Mouse (Mus musculus): ENCODE measurements at regions not wholly inside any gene's neighbourhood (a gene's known extent, or its start where the extent isn't known, plus 50 kb on each side); places are given as distances from the start of the nearest gene placed in this dataset.

DNA sequence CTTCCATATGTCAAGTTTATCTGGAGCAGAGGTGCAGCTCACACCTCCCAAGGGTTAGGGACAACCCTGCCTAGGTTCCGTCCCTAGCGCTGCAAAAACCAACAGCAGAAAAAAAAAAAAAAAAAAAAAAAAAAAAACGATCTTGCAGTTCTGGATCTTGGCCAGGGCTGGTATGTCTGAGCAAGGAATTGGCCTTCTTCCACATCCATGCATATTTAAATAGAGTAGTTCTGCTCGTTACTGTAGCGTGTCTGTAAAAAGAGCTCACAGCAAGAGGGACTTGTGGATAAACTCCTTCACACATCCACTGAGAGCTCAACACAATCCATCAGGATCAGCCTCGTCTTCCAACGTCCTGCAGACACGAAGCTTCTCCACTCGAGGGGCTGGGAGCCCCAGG, 639.4 kb upstream of the Adam5 start:
- peak in 1 of 2 experiments; percentile 61 for DNase-seq

DNA sequence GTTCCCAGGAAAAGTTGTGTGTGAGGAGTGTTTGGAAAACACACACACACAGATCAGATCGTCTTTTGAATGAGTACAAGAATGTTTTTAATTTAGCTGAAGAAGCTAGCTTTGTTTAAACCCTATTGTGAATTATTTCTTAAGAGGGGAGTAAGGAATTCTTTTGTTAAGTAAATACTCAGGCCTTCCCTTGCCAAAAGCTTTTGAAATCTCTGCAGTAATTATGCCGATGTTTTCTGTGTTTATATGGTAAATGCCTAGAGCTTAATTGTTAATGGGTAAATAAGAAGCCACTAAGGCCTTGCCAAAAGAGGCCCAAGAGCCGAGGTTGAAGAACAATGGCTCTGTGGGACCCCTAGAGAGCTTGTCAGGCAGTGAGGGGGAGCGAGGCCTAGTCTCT, 638.3 kb upstream of the Adam5 start:
- DNase-seq, result no peak

DNA sequence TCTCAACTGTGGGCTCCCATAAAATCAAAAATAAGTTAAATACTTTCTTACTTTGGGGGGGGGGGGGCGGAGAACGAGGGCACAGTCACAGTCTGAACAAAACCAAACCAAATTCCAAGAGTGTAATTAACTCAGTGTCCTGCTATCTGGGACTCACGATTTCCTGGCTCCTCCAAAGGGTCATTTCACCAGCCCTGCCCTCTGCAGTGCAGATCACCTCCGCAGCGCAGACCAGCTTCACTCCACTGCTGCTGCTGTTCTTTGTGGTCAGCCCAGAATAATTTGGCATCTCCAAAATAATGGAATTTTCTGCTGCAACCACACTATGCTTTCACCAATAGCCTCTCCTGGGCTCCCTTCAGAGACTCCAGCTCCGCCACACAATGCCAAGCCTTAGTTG, 631.5 kb upstream of the Adam5 start:
- no peak for DNase-seq

DNA sequence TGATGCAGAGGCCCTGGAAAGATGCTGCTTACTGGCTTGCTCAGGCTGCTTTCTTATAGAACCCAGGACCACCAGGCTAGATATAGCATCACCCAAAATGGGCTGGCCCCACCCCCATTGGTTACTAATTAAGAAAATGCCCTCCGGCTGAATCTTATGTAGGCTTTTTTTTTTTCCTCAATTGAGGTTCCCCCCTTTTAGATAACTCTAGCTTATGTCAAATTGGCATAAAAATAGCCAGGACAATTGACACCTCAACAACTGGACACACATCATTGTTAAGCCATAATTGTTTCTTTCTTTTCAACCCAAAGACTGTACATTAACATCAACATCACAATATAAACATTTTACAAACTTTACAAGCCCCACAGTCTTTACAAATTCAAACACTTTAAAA, 630.8 kb upstream of the Adam5 start:
- DNase-seq, result no peak

DNA sequence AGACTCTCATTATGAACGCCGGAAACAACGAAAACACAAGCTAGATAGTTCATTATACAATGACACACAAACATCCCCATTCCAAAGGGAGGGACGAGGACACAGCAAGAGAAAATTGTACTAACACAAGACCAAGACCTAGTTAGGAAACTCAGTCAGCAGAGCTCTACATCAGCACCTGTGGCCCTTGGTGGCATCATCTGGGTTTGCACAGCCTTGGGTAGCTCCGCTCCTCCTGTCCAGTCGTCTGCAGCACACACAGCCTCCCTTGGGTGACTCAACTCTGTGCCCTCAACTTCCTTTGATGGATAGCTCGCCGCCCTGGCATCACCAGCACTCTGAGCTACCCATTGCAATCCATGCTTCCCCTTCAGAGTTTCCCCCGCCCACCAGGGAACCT, 629.7 kb upstream of the Adam5 start:
- no peak for DNase-seq

DNA sequence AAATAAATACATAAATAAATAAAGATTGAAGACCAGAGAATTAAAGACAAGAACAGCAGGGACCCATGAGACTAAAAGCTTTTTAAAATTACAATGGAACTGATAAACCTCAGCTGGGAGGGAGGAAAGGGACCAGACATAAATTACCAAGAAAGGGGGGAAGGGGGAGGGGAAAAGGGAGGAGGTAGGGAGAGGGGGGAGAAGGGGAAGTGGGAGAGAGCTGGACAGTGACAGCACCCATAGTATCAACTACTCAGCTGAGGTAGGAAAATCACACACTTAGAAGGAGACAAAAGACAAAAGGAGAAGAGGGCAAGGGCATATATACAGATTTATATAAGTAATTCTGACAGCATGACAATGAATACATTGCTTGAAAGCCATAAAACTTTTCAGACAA, 626.4 kb upstream of the Adam5 start:
- no peak for DNase-seq

DNA sequence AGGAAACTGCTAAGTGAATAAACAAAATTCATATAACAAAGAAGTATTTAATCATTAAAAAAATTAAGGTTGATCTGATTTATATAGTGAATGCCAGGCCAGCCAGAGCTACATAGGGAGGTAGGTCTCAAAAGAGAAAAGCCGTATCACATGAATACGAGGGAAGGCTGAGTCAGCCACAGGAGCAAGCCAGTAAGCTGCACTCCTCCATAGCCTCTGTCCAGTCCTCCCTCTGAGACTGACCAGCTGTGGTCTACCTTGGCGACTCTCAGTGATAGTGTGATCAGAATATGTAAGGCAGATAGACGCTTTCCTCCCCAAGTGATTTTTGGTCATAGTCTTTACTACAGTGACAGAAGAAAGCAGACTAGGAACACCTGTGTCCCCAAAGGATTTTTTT, 625.4 kb upstream of the Adam5 start:
- DNase-seq, result no peak

DNA sequence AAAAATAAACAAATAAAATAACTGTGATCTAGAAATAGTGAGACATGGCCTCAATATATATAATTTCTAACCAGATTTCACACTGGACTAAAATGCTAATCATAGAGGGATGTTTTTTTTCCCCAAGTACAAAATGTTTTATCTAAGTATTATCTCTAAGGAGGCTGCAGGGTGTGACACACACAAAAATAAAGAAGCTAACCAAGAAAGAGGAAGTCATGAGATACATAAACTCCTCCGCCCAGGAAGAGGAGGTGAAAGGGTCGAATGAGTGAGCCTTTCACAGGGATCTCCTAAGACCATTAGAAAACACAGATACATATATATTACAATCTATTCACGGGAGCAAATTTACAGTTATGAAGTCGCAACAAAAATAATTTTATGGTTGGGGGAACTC, 623.7 kb upstream of the Adam5 start:
- DNase-seq, result no peak

DNA sequence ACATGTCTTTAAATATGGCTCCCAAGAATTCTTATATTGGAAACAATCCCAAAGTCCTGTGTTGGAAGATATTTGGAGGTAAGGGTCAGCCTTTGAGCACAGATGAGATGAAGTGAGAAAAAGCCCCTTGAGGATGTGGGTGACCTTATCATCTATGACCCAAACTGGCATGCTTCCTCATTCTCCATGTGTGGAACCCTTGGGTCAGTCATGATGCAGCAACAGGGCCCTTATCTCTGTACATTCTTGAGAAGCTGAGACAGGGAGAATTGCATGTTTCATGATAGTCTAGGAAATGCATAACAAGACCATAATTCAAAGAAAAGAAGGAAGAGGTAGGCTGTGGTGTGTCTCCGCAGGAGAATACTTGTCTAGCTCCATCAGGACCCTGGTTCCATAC, 621.8 kb upstream of the Adam5 start:
- no peak for DNase-seq

DNA sequence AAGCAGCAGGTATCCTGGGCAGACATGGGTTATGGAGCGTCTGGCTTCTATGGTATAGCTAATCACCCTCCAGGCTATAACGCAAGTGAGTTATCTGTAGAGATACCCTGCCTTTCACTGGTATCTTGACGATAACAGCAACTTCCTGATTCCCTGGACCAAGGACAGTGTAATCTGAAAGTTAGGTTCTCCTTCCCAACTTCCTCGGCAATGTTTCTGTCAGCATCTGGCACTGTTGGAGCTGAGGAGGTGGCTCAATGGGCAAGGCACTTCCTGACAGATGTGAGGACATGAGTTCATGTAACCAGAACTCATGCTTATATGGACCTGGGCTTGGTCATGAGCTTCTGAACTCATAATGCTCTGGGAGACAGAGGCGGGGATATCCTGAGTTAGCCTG, 620.9 kb upstream of the Adam5 start:
- no peak for DNase-seq

DNA sequence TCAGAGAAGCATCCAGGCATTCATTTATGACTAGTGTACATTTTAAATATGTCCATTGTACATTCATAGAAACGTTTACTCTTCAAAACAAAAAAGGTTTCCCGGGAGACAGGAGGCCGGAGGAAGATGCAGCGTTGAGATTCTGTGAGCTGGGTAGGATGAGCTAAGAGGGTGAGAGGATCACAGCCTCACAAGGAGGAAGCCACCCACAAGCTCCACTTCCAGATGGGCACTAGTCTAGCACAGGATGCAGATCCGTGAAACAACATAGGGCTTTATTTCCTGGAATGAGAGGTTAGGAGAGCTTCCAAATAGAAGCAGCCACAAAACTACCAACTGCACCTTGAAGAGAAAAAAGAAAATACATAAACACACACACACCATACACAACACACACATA, 619.4 kb upstream of the Adam5 start:
- DNase-seq, result no peak

DNA sequence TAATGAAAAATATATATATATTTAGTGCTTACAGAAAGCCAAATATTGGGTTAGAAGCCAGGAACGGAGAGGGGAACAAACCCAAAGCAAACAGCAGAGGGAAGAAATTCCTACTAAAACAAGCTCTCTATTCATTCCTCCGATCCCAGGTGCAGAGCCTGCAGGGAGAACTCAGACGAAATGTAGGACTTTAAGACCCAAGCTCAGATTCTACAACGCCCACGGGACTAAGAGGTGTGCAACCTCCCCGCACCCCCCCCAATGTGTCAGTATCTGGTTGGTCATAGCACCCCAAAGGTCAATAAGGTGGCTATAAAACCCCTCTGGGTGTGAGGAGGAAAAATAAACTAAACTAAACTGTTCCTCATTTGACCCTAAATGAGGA, 616.9 kb upstream of the Adam5 start:
- DNase-seq, result no peak

DNA sequence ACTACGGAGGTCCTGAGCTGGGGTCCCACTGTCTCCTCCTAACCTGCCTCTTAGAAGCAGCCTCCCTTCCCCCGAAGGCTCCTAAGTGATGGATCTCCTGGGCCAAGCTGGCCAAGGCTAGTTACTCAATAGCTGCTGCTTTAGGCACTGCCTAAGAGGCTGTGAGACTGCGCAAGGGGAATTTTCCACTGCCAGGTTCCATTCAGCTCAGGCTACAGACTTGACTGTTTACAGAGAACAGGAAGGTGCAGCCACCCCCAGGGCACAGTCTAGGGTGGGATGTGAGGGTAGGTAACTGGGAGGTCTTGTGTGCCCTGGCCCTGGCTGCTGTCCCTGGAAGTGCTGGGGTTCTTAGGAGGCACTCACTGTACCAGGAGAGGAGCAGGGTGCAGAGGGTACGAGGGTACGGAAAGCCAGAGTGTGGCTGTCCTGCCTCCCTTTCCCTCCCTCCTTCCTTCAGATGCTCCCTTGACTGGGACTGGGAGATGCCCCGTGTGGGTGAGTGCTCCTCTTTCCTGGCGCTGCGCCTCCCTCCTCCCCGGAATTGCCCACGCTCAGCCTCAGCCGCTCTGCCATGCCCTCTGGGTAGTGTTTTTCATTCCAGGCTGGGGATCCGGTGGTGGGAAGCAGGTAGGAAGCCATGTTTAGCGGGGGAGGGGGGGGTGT, 616.4 kb upstream of the Adam5 start:
- DNase-seq, result peak; percentile 68 to 84

DNA sequence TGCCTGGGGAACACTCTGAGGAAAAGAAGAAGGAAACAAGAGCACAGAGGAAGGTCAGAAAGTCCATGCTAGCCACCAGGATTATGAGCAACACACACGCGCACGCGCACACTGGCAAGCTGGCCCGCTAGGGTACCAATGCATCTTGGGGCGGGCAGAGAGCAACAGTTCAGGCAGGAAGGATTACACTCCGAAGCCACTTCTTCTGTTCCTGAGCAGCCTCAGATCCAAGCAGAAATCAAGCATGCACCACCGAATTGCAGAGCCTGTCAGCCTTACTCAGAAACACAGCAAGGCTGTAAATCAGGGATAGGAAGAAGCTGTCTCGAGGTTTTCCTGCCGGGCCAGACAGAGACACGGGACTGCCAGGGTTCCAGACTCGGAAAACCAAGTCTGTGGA, 615.8 kb upstream of the Adam5 start:
- peak; percentile 58 to 71 for DNase-seq

DNA sequence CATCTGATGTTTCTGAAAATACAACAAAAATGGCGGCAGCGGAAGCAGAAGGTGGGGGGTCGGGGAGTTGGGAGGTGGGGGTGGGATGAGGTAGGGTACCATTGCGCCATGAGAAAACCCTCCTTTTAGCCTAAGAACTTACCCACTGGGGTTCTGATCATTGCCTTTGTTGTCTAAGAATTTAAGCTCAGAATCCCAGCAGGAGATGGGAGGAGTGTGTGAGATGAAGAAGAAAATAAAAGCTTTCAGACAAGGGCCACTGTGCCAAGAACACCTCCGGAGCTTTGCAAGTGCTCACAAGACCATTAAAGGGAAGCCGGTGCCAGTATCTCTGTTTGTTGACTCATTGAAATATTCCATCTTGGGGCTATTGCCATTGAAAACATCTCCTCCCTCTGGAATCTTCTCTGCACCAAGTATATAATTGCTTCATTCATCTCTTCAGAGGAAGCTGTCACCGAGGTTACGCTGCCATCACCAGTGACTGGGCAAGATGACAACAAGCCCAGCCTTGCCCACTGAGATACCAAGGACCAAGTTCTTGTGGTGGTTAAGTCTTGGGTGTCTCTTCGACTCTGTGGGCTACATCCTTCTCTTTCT, 614.0 kb upstream of the Adam5 start:
- DNase-seq, result no peak

DNA sequence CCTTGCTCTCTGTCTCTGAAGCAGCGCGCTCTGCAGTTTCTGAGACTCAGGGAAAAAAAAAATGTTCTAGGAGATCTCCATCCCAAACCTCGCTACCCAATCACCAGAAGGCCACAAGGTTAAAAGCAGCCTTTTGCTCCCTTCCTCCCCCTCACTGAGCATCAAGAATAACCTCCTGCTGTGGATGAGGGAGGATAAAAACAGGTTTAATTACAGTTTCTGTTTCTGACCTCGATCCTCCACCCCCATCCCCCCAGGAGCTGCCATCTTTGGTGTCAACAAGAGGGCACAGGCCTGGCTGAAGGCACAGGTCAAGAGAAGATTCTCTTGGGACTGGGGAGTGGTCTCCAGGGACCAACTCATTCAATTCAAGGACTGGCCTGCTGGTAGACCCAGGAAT, 613.0 kb upstream of the Adam5 start:
- DNase-seq, result no peak

DNA sequence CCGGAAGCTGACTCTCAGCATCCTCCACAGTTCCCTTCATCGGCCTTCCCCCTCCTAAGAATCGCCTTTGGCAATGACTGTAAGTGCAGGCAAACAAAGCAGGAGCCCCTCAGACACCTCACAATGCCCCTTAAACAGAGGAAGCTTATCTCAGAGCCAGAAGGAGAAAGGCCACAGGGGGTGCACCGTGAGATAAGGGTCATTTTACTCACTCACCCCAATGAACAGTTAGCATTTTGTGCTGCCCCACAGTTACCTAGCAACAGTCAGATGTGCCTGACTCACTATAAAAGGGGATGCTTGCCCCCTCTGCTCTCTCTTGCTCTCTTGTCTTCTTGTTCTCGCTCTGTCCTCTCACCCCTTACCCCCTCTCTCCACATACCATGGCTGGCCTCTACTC, 606.4 kb upstream of the Adam5 start:
- DNase-seq, result no peak

DNA sequence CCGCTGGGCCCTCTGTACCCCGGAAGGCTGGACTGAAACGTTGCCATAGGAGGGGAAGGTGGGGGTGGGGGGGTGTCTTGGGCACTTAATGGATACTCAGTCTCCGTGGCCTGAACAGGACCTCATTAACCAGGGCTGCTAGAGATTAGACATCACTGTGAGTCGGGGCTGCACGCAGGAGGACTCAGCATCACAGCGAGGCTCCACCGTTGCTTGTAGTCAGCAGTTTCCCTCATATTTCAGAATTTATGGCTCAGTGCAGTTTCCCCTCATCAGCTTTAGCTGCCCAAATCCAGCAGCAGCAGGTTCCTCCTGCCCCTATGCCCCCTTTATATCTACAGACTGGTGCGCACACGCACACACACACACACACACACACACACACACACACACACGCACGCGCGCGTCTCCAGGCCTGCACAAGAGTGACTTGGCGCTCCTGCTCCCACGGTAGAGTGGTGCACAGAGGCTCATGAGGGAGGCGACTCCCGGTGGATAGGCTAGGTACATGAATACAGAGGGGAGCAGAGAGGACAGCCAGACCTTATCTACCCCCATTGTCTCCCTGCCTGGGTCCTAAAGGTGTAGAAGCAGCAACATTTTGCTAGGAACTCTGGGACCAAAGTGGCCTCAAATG, 605.8 kb upstream of the Adam5 start:
- no peak for DNase-seq

DNA sequence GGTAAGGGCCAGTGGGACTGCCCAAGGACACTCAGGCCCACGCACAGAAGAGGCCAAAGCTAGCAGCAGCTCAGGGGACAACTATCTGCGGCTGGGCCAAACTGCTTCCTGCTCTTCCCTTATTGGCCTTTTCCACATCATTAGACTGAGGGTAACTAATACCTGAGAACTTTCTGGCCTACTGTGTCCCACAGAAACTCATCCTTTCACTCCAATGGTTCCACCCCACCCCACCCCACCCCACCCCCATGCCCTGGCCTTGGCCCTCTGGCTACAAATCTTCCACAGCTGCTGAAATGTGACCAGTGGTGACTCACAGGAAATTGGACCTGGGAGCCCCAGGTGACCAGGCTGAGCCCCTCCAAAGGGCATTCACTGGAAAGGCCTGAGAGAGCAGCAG, 604.6 kb upstream of the Adam5 start:
- no peak for DNase-seq

DNA sequence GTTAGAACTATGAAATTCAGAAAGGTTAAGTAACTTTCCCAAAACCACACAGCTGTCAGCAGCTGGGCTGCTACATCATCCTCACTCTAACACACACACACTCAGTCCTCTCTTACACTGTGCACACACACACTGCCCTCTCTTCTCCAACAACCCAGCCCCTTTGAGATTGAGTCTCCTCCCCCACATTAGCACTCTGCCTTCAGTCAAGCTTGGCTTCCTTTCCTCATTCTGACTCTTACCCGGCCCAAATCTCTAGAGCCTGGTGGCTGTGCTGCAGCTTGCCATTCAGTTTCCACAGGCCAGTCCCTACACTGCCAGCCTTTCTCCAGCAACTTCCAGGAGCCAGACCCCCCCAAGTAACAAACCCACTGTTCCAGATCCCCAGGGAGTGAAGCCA, 602.0 kb upstream of the Adam5 start:
- no peak for DNase-seq

DNA sequence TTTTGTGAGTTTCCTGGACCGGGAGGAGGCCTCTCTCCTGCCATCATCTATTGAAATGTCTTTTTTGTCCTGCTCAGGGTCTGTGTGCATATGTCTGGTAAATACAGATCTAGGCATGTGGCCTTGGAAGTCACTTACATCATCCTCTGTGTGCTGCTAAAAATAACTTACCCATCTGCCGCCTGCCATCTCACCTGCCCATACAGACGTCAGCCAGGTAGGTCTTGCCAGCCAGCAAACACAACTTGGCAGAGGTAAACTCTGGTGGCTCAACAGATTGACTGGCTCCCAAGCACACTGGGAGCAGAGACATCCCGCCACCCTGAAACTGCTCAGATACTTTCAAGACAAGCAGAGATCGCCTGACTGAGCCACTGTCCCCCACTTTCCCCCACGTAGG, 597.3 kb upstream of the Adam5 start:
- DNase-seq, result no peak

DNA sequence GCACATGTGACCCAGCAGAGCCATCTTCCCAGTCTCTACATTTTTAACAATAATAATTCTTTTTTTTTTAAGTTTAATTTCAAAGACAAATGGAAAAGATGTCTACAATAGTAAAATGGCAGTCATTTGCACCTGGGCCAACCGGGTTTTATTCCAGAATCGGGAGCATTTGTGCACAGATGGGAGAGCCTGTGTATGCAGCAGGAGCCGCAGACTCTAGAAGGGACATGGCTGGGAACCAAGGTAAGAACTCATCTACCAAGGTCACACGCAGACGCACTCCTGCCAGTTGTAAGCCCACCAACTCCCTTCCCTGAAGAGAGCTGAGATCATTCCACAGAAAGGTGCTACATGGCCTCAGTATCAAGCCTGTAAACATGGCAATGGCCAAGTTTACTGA, 586.4 kb upstream of the Adam5 start:
- DNase-seq, result no peak

DNA sequence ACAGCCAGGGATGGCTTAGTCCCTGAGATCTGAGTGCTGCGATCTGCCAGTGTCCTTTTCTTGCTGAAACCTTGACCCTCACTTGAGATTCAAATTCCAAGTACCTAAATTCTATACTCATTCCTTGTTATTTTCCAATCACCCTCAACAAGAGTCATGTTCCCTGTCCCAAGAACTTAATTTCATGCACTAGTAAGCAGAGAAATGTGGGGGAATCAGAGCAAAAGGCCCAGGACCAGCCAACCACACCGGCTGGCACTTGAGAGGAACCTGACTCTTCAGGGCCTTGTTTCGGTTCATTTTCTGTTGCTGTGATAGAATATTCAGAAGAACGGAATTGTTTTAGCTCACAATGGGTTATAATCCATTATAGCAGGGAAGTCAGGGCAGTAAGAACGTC, 583.7 kb upstream of the Adam5 start:
- no peak for DNase-seq

DNA sequence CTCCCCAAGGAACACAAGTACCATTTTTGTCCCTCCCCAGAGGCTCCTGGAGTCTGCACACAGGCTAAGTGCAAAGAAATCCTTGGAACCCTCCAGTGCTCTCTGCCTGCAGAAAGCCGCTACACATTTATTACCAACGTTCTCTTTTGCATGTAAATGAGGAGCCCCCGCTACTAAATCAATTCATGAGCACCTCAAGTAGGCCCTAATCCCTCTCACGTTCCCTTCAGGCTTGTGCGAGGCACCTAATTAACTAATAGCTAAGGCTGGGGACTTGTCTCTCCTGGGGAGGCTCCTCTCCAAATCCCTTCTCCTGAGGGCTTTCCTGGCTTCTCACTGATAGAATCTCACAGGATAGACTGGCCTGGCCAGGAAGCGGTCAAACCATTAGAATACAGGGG, 568.6 kb upstream of the Adam5 start:
- DNase-seq, result no peak

DNA sequence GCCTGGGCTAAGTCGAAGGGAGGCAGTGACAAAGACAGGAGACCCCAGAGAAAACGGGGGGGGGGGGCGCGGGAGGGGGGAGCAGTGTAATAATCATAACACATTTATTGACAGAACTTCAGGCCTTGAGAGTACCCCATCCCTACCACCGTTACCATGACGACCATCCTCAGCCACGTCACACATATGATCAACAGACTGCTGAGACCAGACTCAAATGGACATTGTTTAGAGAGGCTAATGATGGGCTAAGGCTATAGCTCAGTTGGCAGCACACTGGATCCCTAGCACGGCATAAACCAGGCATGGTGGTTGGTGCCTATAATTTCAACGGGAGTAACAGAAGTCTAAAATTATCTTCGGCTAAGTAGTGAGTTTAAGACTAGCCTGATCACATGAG, 565.8 kb upstream of the Adam5 start:
- no peak for DNase-seq

Data from kidney, postnatal 25 days (tissue).